Mouse (Mus musculus): ENCODE results near the gene Mbtd1.

Mbtd1 gene

DNA sequence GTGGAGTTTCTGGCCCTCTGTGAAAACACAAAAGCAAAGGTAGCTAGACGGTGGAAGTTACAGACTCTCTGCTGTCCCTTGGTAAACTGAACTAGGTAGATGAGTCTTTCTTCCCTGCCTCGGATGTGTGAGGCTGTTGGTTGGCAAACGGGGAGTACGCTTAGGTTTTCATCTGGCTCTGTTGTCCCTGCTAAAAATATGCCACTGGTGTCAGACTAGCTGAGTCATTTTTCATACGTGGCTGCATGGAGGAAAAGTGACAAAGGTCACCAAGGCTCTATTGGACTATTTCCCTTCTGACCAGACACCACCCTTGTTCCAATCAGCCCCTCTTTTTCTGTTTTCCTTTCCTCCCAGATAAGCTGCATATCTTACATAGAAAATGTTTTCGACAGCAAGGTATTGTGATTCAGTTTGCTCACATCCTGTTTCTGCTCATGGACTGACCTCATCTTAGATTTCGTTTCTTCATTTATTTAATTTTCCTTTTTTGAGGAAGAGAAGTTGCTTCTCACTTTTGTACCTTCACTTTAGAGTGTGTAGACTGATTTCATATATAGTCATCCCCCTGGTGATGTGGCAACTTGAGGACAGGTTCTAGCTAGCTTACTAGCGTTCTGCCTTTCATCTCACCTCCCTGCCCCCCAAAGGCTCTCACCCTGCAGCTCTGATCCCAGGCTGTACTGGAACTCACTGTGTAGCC lies 102.1 kb downstream of the Mbtd1 start:
- peak; percentile 23 for DNase-seq

- DNase-seq: peak; percentile 52
Observed at GRCm38 (mm10) chr11:93988328-93989062, 102.8 kb downstream of the Mbtd1 start.

DNA sequence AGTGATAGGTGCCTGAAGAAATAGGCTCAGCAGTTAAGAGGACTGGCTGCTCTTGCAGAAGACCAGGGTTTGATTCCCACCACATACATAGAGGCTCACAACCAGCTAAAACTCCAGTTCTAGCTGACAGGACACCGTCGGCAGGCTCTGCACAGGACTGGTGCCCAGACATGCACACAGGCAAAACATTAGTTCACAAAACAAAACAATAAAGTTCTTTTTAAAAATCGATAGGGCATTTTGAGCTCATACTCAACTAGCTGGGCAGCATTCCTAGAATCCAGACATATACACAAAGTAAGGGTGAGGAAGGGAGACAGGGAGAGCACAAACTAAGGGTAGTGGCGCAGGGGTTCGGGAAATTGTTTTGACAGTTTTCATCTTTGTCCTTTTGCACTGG lies 108.9 kb downstream of the Mbtd1 start:
- no peak for DNase-seq

- peak; percentile 92 for DNase-seq
Observed at GRCm38 (mm10) chr11:93995111-93995719, 109.6 kb downstream of the Mbtd1 start.

GRCm38 (mm10) chr11:93995720-93996305 lies 110.2 kb downstream of the Mbtd1 start, which contains the start of gene Spag9:
TSS of gene Spag9 (plus strand) at chr11:93996091.
- peak; percentile 94 for DNase-seq
